Mouse (Mus musculus) layer of hippocampus, adult 9-10 months (tissue): ENCODE results near the gene Flnb.

Experiments
- DNase-seq: peaks from one replicate; pipeline ENCODE4 v3.0.0; 2022; ENCODE audit warnings: low spot score

The Flnb gene

GRCm38 (mm10) chr14:7900481-7901049, 82.8 kb downstream of the Flnb start:
- DNase-seq: no peak

GRCm38 (mm10) chr14:7901484-7902240, 83.9 kb downstream of the Flnb start:
- no peak for DNase-seq

GRCm38 (mm10) chr14:7907058-7907457, 89.3 kb downstream of the Flnb start:
- no peak for DNase-seq

GRCm38 (mm10) chr14:7909472-7909871, 91.7 kb downstream of the Flnb start:
- DNase-seq: no peak

GRCm38 (mm10) chr14:7913842-7914241, 96.1 kb downstream of the Flnb start:
- no peak for DNase-seq

GRCm38 (mm10) chr14:7914461-7914860, 96.7 kb downstream of the Flnb start:
- DNase-seq: no peak

- DNase-seq: no peak
Measured at GRCm38 (mm10) chr14:7918150-7918991, 100.6 kb downstream of the Flnb start.

GRCm38 (mm10) chr14:7919309-7919708, 101.6 kb downstream of the Flnb start:
- no peak for DNase-seq

- DNase-seq: no peak
Measured at GRCm38 (mm10) chr14:7919921-7920320, 102.2 kb downstream of the Flnb start.

- no peak for DNase-seq
Measured at GRCm38 (mm10) chr14:7921459-7921858, 103.7 kb downstream of the Flnb start.

GRCm38 (mm10) chr14:7923635-7924034, 105.9 kb downstream of the Flnb start:
- DNase-seq: no peak

- DNase-seq: no peak
Measured at GRCm38 (mm10) chr14:7928362-7928761, 110.6 kb downstream of the Flnb start.

GRCm38 (mm10) chr14:7929029-7929428, 111.3 kb downstream of the Flnb start:
- no peak for DNase-seq

GRCm38 (mm10) chr14:7932151-7932550, 114.4 kb downstream of the Flnb start:
- DNase-seq: no peak

GRCm38 (mm10) chr14:7934166-7934565, 116.4 kb downstream of the Flnb start:
- no peak for DNase-seq

GRCm38 (mm10) chr14:7937052-7937630, 119.4 kb downstream of the Flnb start:
- no peak for DNase-seq

- no peak for DNase-seq
Measured at GRCm38 (mm10) chr14:7938809-7939784, 121.3 kb downstream of the Flnb start.

- no peak for DNase-seq
Measured at GRCm38 (mm10) chr14:7941413-7941812, 123.7 kb downstream of the Flnb start.

- DNase-seq: no peak
Measured at GRCm38 (mm10) chr14:7943101-7943800, 125.5 kb downstream of the Flnb start.

GRCm38 (mm10) chr14:7943801-7944135, 126.0 kb downstream of the Flnb start:
- no peak for DNase-seq
